Mouse (Mus musculus) heart, adult 2 months (tissue): ENCODE data around the gene Fam189a1.

ENCODE experiments used
- CTCF ChIP-seq: fragments of 200-600 bp; IDR thresholded peaks from 2 replicates; pipeline ENCODE4 v1.8.1; 2022; ENCODE audit warnings: antibody characterized with exemption, mild to moderate bottlenecking, moderate library complexity
- EP300 ChIP-seq: fragments of 200-500 bp; IDR thresholded peaks from 2 replicates; pipeline ENCODE4 v1.6.1; 2011; ENCODE audit warnings: low read depth, low read length, control low read depth; ENCODE audit not compliant: insufficient read depth
- POLR2A ChIP-seq: fragments of 200-500 bp; IDR thresholded peaks from 2 replicates; pipeline ENCODE4 v1.6.1; 2011; ENCODE audit warnings: mild to moderate bottlenecking, low read depth, low read length, control low read depth; ENCODE audit not compliant: insufficient read depth

- no peak for TF ChIP-seq POLR2A
- TF ChIP-seq CTCF, result no peak
- TF ChIP-seq EP300, result no peak
Measured at GRCm38 (mm10) chr7:64944175-64944574, 212.2 kb downstream of the Fam189a1 start.
